Mouse (Mus musculus): ENCODE data around the gene Gm28047. TPM values are rescaled to one million over a fixed set of nuclear protein-coding genes. Genes with fewer than 3 reads are reported as not detected.
A peak's percentile ranks its signal among the peaks of the same experiment; 100 is the strongest.
"Not testable (repeated sequence)": the region's sequence is repeated elsewhere in the genome, so short reads cannot be mapped to it uniquely, and the experiment has no call there.

Gene Gm28047
- polyA plus RNA-seq, 1 experiment from 2014 or later = 0.08 TPM

DNA sequence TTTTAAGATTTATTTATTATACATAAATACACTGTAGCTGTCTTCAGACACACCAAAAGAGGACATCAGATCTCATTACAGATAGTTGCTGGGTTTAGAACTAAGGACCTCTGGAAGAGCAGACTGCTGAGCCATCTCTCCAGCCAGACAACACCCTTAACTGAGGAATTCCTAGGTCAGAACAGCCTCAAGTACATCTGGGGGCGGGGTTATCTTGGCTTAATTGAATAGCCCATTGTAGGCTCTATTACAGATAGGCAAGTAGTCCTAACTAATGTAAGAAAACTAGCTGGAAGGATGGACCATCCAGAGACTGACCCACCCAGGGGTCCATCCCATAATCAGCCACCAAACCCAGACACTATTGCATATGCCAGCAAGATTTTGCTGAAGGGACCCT is 16.3 kb downstream of the Gm28047 start:
- not testable (repeated sequence) for H3K9ac ChIP-seq (ENCODE audit: low read length); H3K27ac ChIP-seq (ENCODE audit: low read depth, low read length); ATAC-seq (ENCODE audit: low FRiP score); H3K9me3 ChIP-seq (ENCODE audit: control insufficient read depth, low read length); H3K36me3 ChIP-seq (ENCODE audit: control insufficient read depth, insufficient read depth, low read length); DNase-seq (ENCODE audit: low spot score, missing footprints); H3K4me2 ChIP-seq; H3K4me1 ChIP-seq (ENCODE audit: control insufficient read depth, insufficient read depth, low read length); H3K4me3 ChIP-seq (ENCODE audit: low read depth, low read length); H3K27me3 ChIP-seq (ENCODE audit: control insufficient read depth, insufficient read depth, low read length)
- 65% methylated on average over 1 of the region's 1 CpGs for WGBS

DNA sequence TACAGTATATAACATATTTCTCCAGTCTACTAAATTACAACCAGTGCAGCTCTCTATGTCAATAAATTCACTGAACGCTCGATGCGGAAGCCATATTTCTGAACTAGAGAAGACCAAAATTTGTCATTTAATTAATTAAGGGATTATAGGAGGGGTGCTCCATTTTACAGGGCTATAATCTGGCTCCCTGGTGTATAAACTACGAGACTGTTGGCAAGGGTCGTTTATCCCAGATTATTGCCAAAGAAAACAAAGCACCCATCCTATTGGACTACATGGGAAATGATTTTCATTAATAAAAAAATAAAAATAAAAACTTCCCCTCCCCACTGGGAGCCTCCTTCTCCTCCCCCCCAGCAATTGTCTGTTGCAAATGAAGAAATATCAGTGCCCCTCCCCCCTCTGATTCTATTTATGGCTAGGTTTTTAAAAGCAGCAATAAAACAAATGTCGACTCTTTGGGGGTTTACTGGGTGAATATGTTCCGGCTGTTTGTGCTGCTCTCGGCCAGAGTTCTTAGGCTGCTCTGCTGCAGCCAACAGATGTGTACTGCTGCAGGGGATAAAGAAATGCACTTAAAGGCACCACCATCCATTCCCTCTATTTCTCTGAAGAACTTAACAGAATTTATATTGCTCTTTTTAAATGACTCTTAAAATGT is 30.7 kb downstream of the Gm28047 start:
- WGBS = 83% methylated on average over 8 of the region's 8 CpGs
- Histone ChIP-seq H3K4me2 (no peak overlapping the region), H3K4me1 (ENCODE audit: control insufficient read depth, insufficient read depth, low read length) (no peaks in the 10 kb centered on the region), H3K4me3 (ENCODE audit: low read depth, low read length) (no peak overlapping the region), H3K9ac (ENCODE audit: low read length) (no peak overlapping the region), H3K9me3 (ENCODE audit: control insufficient read depth, low read length) (no peaks in the 10 kb centered on the region), H3K36me3 (ENCODE audit: control insufficient read depth, insufficient read depth, low read length) (no peaks in the 10 kb centered on the region), H3K27ac (ENCODE audit: low read depth, low read length) (no peak overlapping the region), H3K27me3 (ENCODE audit: control insufficient read depth, insufficient read depth, low read length) (no peaks in the 10 kb centered on the region)
- no peak for ATAC-seq (ENCODE audit: low FRiP score)
- DNase-seq (ENCODE audit: low spot score, missing footprints) = no peak

DNA sequence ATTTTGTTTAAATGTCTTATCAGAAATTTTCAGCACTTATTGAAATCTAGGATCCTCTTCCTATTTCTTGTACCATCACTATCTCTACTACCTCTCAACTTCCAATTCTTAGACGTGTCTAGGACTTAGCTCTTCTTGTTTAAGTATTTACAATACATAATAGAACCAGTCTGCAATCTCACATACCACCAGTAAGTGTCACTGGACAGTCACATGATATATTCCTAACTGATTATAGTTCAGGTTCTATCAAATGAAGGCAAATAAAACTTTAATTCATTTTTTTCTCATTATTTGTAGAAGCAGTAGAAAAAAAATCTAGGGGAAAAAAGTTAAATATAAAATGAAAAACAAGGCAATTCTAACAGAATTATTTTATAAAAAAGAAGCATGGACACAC is 32.2 kb downstream of the Gm28047 start:
- 65% methylated on average over 1 of the region's 1 CpGs for WGBS
- H3K9ac ChIP-seq (ENCODE audit: low read length) = no peak overlapping the region
- no peak overlapping the region for H3K27ac ChIP-seq (ENCODE audit: low read depth, low read length)
- H3K36me3 ChIP-seq (ENCODE audit: control insufficient read depth, insufficient read depth, low read length) = no peaks in the 10 kb centered on the region
- H3K4me1 ChIP-seq (ENCODE audit: control insufficient read depth, insufficient read depth, low read length) = no peaks in the 10 kb centered on the region
- no peak overlapping the region for H3K4me3 ChIP-seq (ENCODE audit: low read depth, low read length)
- ATAC-seq (ENCODE audit: low FRiP score) (no peak), DNase-seq (ENCODE audit: low spot score, missing footprints) (peak; percentile 68)
- H3K9me3 ChIP-seq (ENCODE audit: control insufficient read depth, low read length) = no peaks in the 10 kb centered on the region
- H3K4me2 ChIP-seq = no peak overlapping the region
- no peaks in the 10 kb centered on the region for H3K27me3 ChIP-seq (ENCODE audit: control insufficient read depth, insufficient read depth, low read length)

DNA sequence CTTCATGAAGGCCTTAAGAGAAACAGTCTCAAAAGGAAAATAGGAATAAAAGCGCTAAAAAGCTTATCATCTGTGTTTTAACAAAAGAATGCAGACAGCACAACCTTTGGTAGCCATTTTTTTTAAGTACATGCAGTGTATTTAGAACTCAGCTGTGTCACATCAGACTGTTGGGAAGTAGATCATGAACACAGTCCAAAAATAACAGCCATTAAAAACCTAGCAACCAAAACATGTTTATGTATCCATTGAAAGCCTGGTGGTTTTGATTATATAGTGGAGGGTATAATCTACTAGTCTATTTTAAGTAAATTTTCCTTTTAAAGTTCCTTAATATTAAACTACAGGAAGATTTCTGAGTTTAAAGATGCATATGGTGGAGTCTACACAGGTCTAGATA is 34.3 kb downstream of the Gm28047 start:
- no peaks in the 10 kb centered on the region for H3K27me3 ChIP-seq (ENCODE audit: control insufficient read depth, insufficient read depth, low read length)
- no peak overlapping the region for H3K27ac ChIP-seq (ENCODE audit: low read depth, low read length)
- DNase-seq (ENCODE audit: low spot score, missing footprints) = peak; percentile 78
- 90% methylated on average over 1 of the region's 1 CpGs for WGBS
- H3K4me2 ChIP-seq = no peak overlapping the region
- H3K9me3 ChIP-seq (ENCODE audit: control insufficient read depth, low read length) = no peaks in the 10 kb centered on the region
- H3K36me3 ChIP-seq (ENCODE audit: control insufficient read depth, insufficient read depth, low read length) = no peaks in the 10 kb centered on the region
- no peak overlapping the region for H3K4me3 ChIP-seq (ENCODE audit: low read depth, low read length)
- no peak for ATAC-seq (ENCODE audit: low FRiP score)
- H3K9ac ChIP-seq (ENCODE audit: low read length) = no peak overlapping the region
- peaks cover 3% of the 10 kb centered on the region; the same call in 1 of the 2 replicates for H3K4me1 ChIP-seq (ENCODE audit: control insufficient read depth, insufficient read depth, low read length)

DNA sequence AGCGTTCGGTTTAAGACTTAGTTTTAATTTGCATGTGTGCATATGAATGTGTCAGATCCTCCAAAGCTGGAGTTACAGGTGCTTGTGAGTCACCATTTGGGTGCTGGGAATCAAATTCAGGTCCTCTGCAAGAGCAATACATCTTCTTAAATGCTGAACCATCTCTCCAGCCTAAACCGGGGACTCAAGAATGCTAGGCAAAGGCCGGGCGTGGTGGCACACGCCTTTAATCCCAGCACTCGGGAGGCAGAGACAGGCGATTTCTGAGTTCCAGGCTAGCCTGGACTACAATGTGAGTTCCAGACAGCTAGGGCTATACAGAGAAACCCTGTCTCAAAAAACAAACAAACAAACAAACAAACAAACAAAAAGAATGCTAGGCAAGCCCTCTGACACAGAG is 35.0 kb downstream of the Gm28047 start:
- Histone ChIP-seq H3K9me3 (ENCODE audit: control insufficient read depth, low read length) (no peaks in the 10 kb centered on the region), H3K4me1 (ENCODE audit: control insufficient read depth, insufficient read depth, low read length) (peaks cover 4% of the 10 kb centered on the region; the same call in 1 of the 2 replicates), H3K27me3 (ENCODE audit: control insufficient read depth, insufficient read depth, low read length) (no peaks in the 10 kb centered on the region), H3K36me3 (ENCODE audit: control insufficient read depth, insufficient read depth, low read length) (no peaks in the 10 kb centered on the region), H3K9ac (ENCODE audit: low read length) (no peak overlapping the region), H3K27ac (ENCODE audit: low read depth, low read length) (no peak overlapping the region), H3K4me3 (ENCODE audit: low read depth, low read length) (no peak overlapping the region), H3K4me2 (no peak overlapping the region)
- DNase-seq (ENCODE audit: low spot score, missing footprints) (peak; percentile 23), ATAC-seq (ENCODE audit: low FRiP score) (no peak)
- WGBS = 92% methylated on average over 8 of the region's 8 CpGs

DNA sequence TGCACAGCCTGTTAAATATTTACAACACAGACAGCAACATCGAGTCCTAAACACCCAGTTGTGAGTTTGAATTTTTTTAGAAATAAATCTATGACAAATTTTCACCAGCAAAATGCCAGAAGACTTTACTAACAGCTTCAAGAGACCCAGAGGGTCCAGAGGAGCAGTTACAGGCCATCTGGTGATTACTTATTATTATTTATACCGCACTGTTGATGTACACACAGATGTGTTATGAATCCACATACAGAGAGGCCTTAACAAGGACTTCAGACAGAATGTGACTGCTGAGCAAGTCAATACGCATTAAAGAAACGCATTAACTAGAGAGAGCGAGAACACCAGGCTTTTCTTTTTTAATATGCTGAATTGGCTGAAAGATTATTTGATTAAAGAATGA is 39.4 kb downstream of the Gm28047 start:
- H3K4me3 ChIP-seq (ENCODE audit: low read depth, low read length) = no peak overlapping the region
- no peaks in the 10 kb centered on the region for H3K27me3 ChIP-seq (ENCODE audit: control insufficient read depth, insufficient read depth, low read length)
- H3K9me3 ChIP-seq (ENCODE audit: control insufficient read depth, low read length) = no peaks in the 10 kb centered on the region
- H3K4me1 ChIP-seq (ENCODE audit: control insufficient read depth, insufficient read depth, low read length) = peaks cover 10% of the 10 kb centered on the region; the same call in 1 of the 2 replicates
- ATAC-seq (ENCODE audit: low FRiP score) (no peak), DNase-seq (ENCODE audit: low spot score, missing footprints) (peak; percentile 77)
- H3K27ac ChIP-seq (ENCODE audit: low read depth, low read length) = peak overlapping the region; percentile 30; the same call in 1 of the 2 replicates
- H3K9ac ChIP-seq (ENCODE audit: low read length) = no peak overlapping the region
- H3K4me2 ChIP-seq = no peak overlapping the region
- no peaks in the 10 kb centered on the region for H3K36me3 ChIP-seq (ENCODE audit: control insufficient read depth, insufficient read depth, low read length)
- 71% methylated on average over 5 of the region's 5 CpGs for WGBS

DNA sequence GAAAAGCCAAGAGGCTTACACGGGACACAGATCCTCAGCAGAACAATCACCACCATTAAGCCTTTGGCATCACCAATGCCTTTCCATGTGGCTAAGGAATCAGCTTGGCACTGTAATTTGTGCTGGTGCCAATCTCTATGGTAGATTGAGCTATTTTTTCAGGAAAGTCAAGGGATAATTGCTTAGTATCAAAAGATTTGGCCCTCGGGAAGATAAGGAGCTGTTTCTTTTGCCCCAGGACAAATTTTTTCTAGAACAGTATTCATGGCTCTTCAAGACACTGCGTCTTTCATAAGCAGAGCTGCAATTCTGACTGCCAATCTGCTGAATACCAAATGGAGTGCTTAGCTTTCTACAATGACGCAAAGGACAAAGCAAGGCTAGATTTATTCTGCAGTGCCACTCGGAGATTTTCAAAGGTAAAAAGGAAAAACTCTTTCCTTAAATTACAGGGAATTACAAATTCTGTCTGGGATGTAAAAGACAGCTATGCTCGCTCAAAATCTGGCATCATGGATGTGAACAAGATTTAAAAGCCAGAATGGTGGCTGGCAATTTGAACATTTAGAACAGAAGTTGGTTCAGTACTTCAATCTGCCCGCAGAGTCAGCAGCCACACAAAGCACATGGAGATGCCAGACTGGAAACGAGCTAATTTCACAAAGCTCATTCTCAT is 41.0 kb downstream of the Gm28047 start:
- no peaks in the 10 kb centered on the region for H3K27me3 ChIP-seq (ENCODE audit: control insufficient read depth, insufficient read depth, low read length)
- no peak overlapping the region; the same call in 1 of the 2 replicates for H3K9ac ChIP-seq (ENCODE audit: low read length)
- peak overlapping the region; percentile 55; the same call in 1 of the 2 replicates for H3K27ac ChIP-seq (ENCODE audit: low read depth, low read length)
- H3K4me2 ChIP-seq = no peak overlapping the region
- peaks cover 10% of the 10 kb centered on the region; the same call in 1 of the 2 replicates for H3K4me1 ChIP-seq (ENCODE audit: control insufficient read depth, insufficient read depth, low read length)
- H3K36me3 ChIP-seq (ENCODE audit: control insufficient read depth, insufficient read depth, low read length) = no peaks in the 10 kb centered on the region
- H3K9me3 ChIP-seq (ENCODE audit: control insufficient read depth, low read length) = no peaks in the 10 kb centered on the region
- no peak overlapping the region for H3K4me3 ChIP-seq (ENCODE audit: low read depth, low read length)
- ATAC-seq (ENCODE audit: low FRiP score) (no peak), DNase-seq (ENCODE audit: low spot score, missing footprints) (peak; percentile 86)
- WGBS = 40% methylated on average over 8 of the region's 8 CpGs

DNA sequence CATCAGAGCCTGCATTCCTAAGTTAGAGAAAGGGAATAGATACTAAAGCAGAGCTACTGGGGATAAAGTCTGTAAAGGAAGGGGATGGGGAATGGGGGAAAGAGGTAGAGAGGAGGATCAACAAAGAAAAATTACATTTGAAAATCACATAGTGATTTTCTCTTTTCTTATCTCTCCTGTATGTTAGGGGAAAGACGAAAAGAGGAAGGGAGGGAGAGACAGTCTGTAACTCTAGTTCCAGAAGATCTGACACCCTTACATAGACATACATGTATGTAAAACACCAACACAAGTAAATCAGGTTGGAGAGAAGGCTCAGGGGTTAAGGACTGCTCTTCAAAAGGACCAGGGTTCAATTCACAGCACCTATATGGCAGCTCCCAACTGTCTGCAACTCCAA is 43.7 kb downstream of the Gm28047 start:
- no peak overlapping the region for H3K9ac ChIP-seq (ENCODE audit: low read length)
- H3K27me3 ChIP-seq (ENCODE audit: control insufficient read depth, insufficient read depth, low read length) = no peaks in the 10 kb centered on the region
- no peak overlapping the region for H3K27ac ChIP-seq (ENCODE audit: low read depth, low read length)
- H3K4me2 ChIP-seq = no peak overlapping the region
- peaks cover 10% of the 10 kb centered on the region; the same call in 1 of the 2 replicates for H3K4me1 ChIP-seq (ENCODE audit: control insufficient read depth, insufficient read depth, low read length)
- H3K36me3 ChIP-seq (ENCODE audit: control insufficient read depth, insufficient read depth, low read length) = no peaks in the 10 kb centered on the region
- no peaks in the 10 kb centered on the region for H3K9me3 ChIP-seq (ENCODE audit: control insufficient read depth, low read length)
- DNase-seq (ENCODE audit: low spot score, missing footprints) (no peak), ATAC-seq (ENCODE audit: low FRiP score) (no peak)
- no peak overlapping the region for H3K4me3 ChIP-seq (ENCODE audit: low read depth, low read length)
- 100% methylated on average over 1 of the region's 1 CpGs for WGBS

DNA sequence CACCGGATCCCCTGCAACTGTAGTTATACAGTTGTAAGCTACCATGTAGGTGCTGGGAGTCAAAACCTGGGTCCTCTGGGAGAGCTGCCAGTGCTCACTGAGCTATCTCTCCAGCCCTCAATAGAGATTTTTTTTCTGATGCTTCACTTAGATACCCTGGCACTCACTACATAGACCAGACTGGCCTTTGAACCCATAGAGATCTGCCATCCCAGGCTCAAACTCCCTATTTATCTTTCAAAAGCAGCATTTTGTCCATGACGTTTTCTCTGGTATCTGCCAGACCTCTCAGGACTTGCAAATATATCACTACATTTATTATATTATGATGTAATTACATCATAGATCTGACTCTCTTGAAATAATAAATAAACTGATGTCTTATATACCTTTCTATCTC is 46.5 kb downstream of the Gm28047 start:
- no peak overlapping the region for H3K4me2 ChIP-seq
- no peak overlapping the region for H3K4me3 ChIP-seq (ENCODE audit: low read depth, low read length)
- H3K9me3 ChIP-seq (ENCODE audit: control insufficient read depth, low read length) = no peaks in the 10 kb centered on the region
- H3K36me3 ChIP-seq (ENCODE audit: control insufficient read depth, insufficient read depth, low read length) = no peaks in the 10 kb centered on the region
- no peak for DNase-seq (ENCODE audit: low spot score, missing footprints)
- no peaks in the 10 kb centered on the region for H3K27me3 ChIP-seq (ENCODE audit: control insufficient read depth, insufficient read depth, low read length)
- no peak overlapping the region for H3K9ac ChIP-seq (ENCODE audit: low read length)
- no peak overlapping the region for H3K27ac ChIP-seq (ENCODE audit: low read depth, low read length)
- no peak for ATAC-seq (ENCODE audit: low FRiP score)
- no peaks in the 10 kb centered on the region for H3K4me1 ChIP-seq (ENCODE audit: control insufficient read depth, insufficient read depth, low read length)
- 88% methylated on average over 2 of the region's 2 CpGs for WGBS

Measured in midbrain, embryonic 11.5 days (tissue).